Mouse (Mus musculus) liver, embryonic 14.5 days (tissue): ENCODE measurements around the gene Prtg. TPM values are rescaled to one million over a fixed set of nuclear protein-coding genes. Genes with fewer than 3 reads are reported as not detected.

ENCODE experiments used
- ATAC-seq: fragments of 200-750 bp; cut with Nextera tagmentation; 2 replicates; pipeline ENCODE4 v1.8.0; 2017; ENCODE audit warnings: moderate number of reproducible peaks, mild to moderate bottlenecking, moderate library complexity; ENCODE audit not compliant: insufficient read depth
- DNase-seq, 3 experiments: peaks; one replicate each; pipeline ENCODE4 v3.0.0-alpha.2; 2012 to 2013; ENCODE audit warnings: low read depth in 3 of 3, low spot score in 3 of 3
- H3K27ac ChIP-seq: fragments of 300-500 bp; sonication (generic); 2 replicates; pipeline ENCODE4 v1.5.1; 2014; ENCODE audit warnings: moderate library complexity, mild to moderate bottlenecking, control low read depth, inconsistent platforms
- H3K27me3 ChIP-seq: fragments of 300-500 bp; sonication (generic); 2 replicates; pipeline ENCODE4 v1.6.1; 2014; ENCODE audit warnings: mild to moderate bottlenecking, low read length, moderate library complexity; ENCODE audit not compliant: control insufficient read depth, insufficient read depth
- H3K36me3 ChIP-seq: fragments of 300-500 bp; sonication (generic); replicated peaks from 2 replicates; pipeline ENCODE4 v1.6.1; 2014; ENCODE audit warnings: low read depth; ENCODE audit not compliant: control insufficient read depth, insufficient read depth
- H3K4me1 ChIP-seq, 2 experiments: fragments of 200-500 bp in 1 of 2; fragments of 300-500 bp in 1 of 2; sonication (generic) in 1 of 2; replicated peaks; 2 replicates each; pipeline ENCODE4 v1.6.1; 2012 to 2014; ENCODE audit warnings: antibody characterized with exemption in 1 of 2, inconsistent platforms in 1 of 2, low read length in 1 of 2; ENCODE audit not compliant: control insufficient read depth in 2 of 2, insufficient read depth in 2 of 2
- H3K4me2 ChIP-seq: fragments of 300-500 bp; sonication (generic); 2 replicates; pipeline ENCODE4 v1.6.1; 2014; ENCODE audit warnings: low read depth, mild to moderate bottlenecking, control low read depth, moderate library complexity
- H3K4me3 ChIP-seq, 2 experiments: fragments of 200-500 bp in 1 of 2; fragments of 300-500 bp in 1 of 2; sonication (generic) in 1 of 2; 2 replicates each; pipeline ENCODE4 v1.5.1; 2012 to 2014; ENCODE audit warnings: low read depth in 2 of 2, low read length in 2 of 2, mild to moderate bottlenecking in 2 of 2, control low read depth in 1 of 2, inconsistent platforms in 1 of 2, moderate library complexity in 1 of 2; ENCODE audit not compliant: insufficient read depth in 1 of 2
- H3K9ac ChIP-seq: fragments of 300-500 bp; sonication (generic); replicated peaks from 2 replicates; pipeline ENCODE4 v1.6.1; 2014; ENCODE audit warnings: mild to moderate bottlenecking, control low read depth, moderate library complexity
- H3K9me3 ChIP-seq: fragments of 300-500 bp; sonication (generic); 2 replicates; pipeline ENCODE4 v1.6.1; 2016; ENCODE audit warnings: low read length, mixed read lengths; ENCODE audit not compliant: control insufficient read depth
- CTCF ChIP-seq: IDR thresholded peaks from 2 replicates; pipeline ENCODE4 v1.5.1; 2016; ENCODE audit warnings: antibody characterized with exemption, low read depth, control low read depth
- EP300 ChIP-seq: IDR thresholded peaks from 2 replicates; pipeline ENCODE4 v1.6.1; 2016; ENCODE audit warnings: antibody characterized with exemption, low read depth
- WGBS: fragments of 180-500 bp; shearing (Covaris S2); extraction: QIAGEN DNeasy Blood & Tissue Kit; methylation state at CpG from one replicate; pipeline ENCODE4 v1.1.7; 2014; ENCODE audit not compliant: insufficient replicate concordance; 5-methylcytosine and 5-hydroxymethylcytosine counted together
- polyA plus RNA-seq, 2 experiments: library from polyadenylated mRNA; depleted of rRNA in 1 of 2; stranded (reverse) in 1 of 2; unstranded in 1 of 2; fragments of >200 nt; fragmentation: Nextera tagmentation in 1 of 2; extraction: Ambion mirVana in 1 of 2; gene quantifications; 2 replicates each; pipeline versions ENCODE4 v1.2.1 to v1.2.3; 2012 to 2014

Prtg gene
- polyA plus RNA-seq, 2 experiments = 0.03 TPM

- DNase-seq (no peak), ATAC-seq (no peak)
- TF ChIP-seq CTCF = no peak
- no peak for TF ChIP-seq EP300
- Histone ChIP-seq H3K9ac (no peak overlapping the region), H3K9me3 (no peaks in the 10 kb centered on the region), H3K36me3 (no peaks in the 10 kb centered on the region), H3K27ac (no peak overlapping the region), H3K4me1 (peaks cover 0 to 5% of the 10 kb centered on the region in 2 experiments; a peak in 2 of 4 replicates), H3K4me2 (no peak overlapping the region), H3K27me3 (no peaks in the 10 kb centered on the region), H3K4me3 (no peak overlapping the region)
- WGBS = 36% methylated on average over 8 of the region's 8 CpGs
Measured at GRCm38 (mm10) chr9:72782121-72782520, 24.6 kb upstream of the Prtg start.

GRCm38 (mm10) chr9:72787732-72788131 is 18.9 kb upstream of the Prtg start:
- no peak overlapping the region for H3K9ac ChIP-seq
- no peak overlapping the region for H3K4me2 ChIP-seq
- H3K36me3 ChIP-seq = no peaks in the 10 kb centered on the region
- 59% methylated on average over 1 of the region's 1 CpGs for WGBS
- DNase-seq (no peak), ATAC-seq (no peak)
- H3K4me3 ChIP-seq = no peak overlapping the region
- no peak for TF ChIP-seq EP300
- TF ChIP-seq CTCF = no peak
- no peak overlapping the region for H3K27ac ChIP-seq
- peaks cover 0 to 11% of the 10 kb centered on the region in 2 experiments; a peak in 2 of 4 replicates for H3K4me1 ChIP-seq
- H3K9me3 ChIP-seq = no peaks in the 10 kb centered on the region
- no peaks in the 10 kb centered on the region for H3K27me3 ChIP-seq

- no peak for TF ChIP-seq CTCF
- TF ChIP-seq EP300 = no peak
- Histone ChIP-seq H3K36me3 (no peaks in the 10 kb centered on the region), H3K4me3 (no peak overlapping the region), H3K9ac (no peak overlapping the region), H3K27ac (no peak overlapping the region), H3K27me3 (no peaks in the 10 kb centered on the region), H3K4me1 (peaks cover 0 to 11% of the 10 kb centered on the region in 2 experiments; a peak in 2 of 4 replicates), H3K9me3 (no peaks in the 10 kb centered on the region), H3K4me2 (no peak overlapping the region)
- 50% methylated on average over 14 of the region's 14 CpGs for WGBS
- DNase-seq = no peak
- no peak for ATAC-seq
Measured at GRCm38 (mm10) chr9:72790530-72791212, 16.0 kb upstream of the Prtg start.

- H3K4me2 ChIP-seq = peak overlapping the region; percentile 59
- no peak for TF ChIP-seq EP300
- TF ChIP-seq CTCF = no peak
- no peaks in the 10 kb centered on the region for H3K36me3 ChIP-seq
- peaks cover 0 to 11% of the 10 kb centered on the region in 2 experiments; a peak in 2 of 4 replicates for H3K4me1 ChIP-seq
- 0 out of 2 replicates have a peak overlapping the region, but pooled peaks have one; percentile 5 for H3K9ac ChIP-seq
- no peak for DNase-seq
- H3K4me3 ChIP-seq = peak overlapping the region; percentile 1 to 25; a peak in 2 of 4 replicates
- no peaks in the 10 kb centered on the region for H3K27me3 ChIP-seq
- no peaks in the 10 kb centered on the region for H3K9me3 ChIP-seq
- no peak overlapping the region for H3K27ac ChIP-seq
- no peak for ATAC-seq
- WGBS = 28% methylated on average over 10 of the region's 10 CpGs
Measured at GRCm38 (mm10) chr9:72791213-72791582, 15.5 kb upstream of the Prtg start.

- DNase-seq (peak; percentile 14 to 31 (median 24)), ATAC-seq (no peak)
- Histone ChIP-seq H3K9me3 (no peaks in the 10 kb centered on the region), H3K36me3 (no peaks in the 10 kb centered on the region), H3K4me1 (peaks cover 0 to 11% of the 10 kb centered on the region in 2 experiments; a peak in 2 of 4 replicates), H3K27ac (no peak overlapping the region), H3K9ac (no peak overlapping the region), H3K4me2 (peak overlapping the region; percentile 59), H3K4me3 (peak overlapping the region; percentile 1 to 28; a peak in 2 of 4 replicates), H3K27me3 (no peaks in the 10 kb centered on the region)
- 6% methylated on average over 6 of the region's 6 CpGs for WGBS
- TF ChIP-seq EP300 (0 out of 2 replicates have a peak, but pooled peaks have one; percentile 12), CTCF (no peak)
Measured at GRCm38 (mm10) chr9:72791681-72792080, 15.0 kb upstream of the Prtg start.
